Mouse (Mus musculus) heart, postnatal 14 days (tissue): ENCODE data around the gene Ngb. TPM values are rescaled to one million over a fixed set of nuclear protein-coding genes. Genes with fewer than 3 reads are reported as not detected.

Experiments used
- DNase-seq, 2 experiments: peaks; one replicate each; pipeline ENCODE4 v3.0.0; 2021 to 2022
- intact Hi-C: fragments of 180-260 bp; cut with DNase I; formaldehyde crosslinking; loops from one replicate; pipeline ENCODE4 v1.15.1; 2025
- total RNA-seq, 2 experiments: library from RNA; stranded (reverse); gene quantifications; 2 replicates each; pipeline ENCODE4 v1.2.3; 2021

Ngb gene
- total RNA-seq, 2 experiments from 2014 or later = not detected

GRCm38 (mm10) chr12:87100331-87100730 lies 2.0 kb downstream of the Ngb start:
- intact Hi-C loops = no loop called here
- DNase-seq = no peak

GRCm38 (mm10) chr12:87093671-87094070 lies 8.7 kb downstream of the Ngb start:
- DNase-seq = no peak
- intact Hi-C loops = no loop called here

GRCm38 (mm10) chr12:87093249-87093648 lies 9.1 kb downstream of the Ngb start:
- intact Hi-C loops = no loop called here

GRCm38 (mm10) chr12:87091916-87092315 lies 10.4 kb downstream of the Ngb start:
- DNase-seq = no peak
- intact Hi-C loops = no loop called here

More at GRCm38 (mm10) chr12:87093249-87093648, 9.1 kb downstream of the Ngb start:
- peak in 1 of 2 experiments; percentile 9 for DNase-seq

GRCm38 (mm10) chr12:87089701-87090100 lies 12.6 kb downstream of the Ngb start:
- intact Hi-C loops = no loop called here

GRCm38 (mm10) chr12:87089255-87089654 lies 13.1 kb downstream of the Ngb start:
- intact Hi-C loops = no loop called here
- DNase-seq = no peak

More at GRCm38 (mm10) chr12:87089701-87090100, 12.6 kb downstream of the Ngb start:
- no peak for DNase-seq

- intact Hi-C loops = no loop called here
Measured at GRCm38 (mm10) chr12:87088331-87088730, 14.0 kb downstream of the Ngb start.

GRCm38 (mm10) chr12:87087236-87087635 lies 15.1 kb downstream of the Ngb start:
- no peak for DNase-seq
- intact Hi-C loops = no loop called here

More at GRCm38 (mm10) chr12:87088331-87088730, 14.0 kb downstream of the Ngb start:
- DNase-seq = no peak

GRCm38 (mm10) chr12:87082797-87083196 lies 19.5 kb downstream of the Ngb start:
- DNase-seq = no peak
- intact Hi-C loops = no loop called here

- DNase-seq = no peak
- intact Hi-C loops = no loop called here
Measured at GRCm38 (mm10) chr12:87076610-87077009, 25.7 kb downstream of the Ngb start.

- DNase-seq = no peak
- intact Hi-C loops = no loop called here
Measured at GRCm38 (mm10) chr12:87070520-87070919, 31.8 kb downstream of the Ngb start.

GRCm38 (mm10) chr12:87066429-87066828 lies 35.9 kb downstream of the Ngb start:
- peak in 1 of 2 experiments; percentile 20 for DNase-seq
- intact Hi-C loops = no loop called here

GRCm38 (mm10) chr12:87065446-87065845 lies 36.9 kb downstream of the Ngb start:
- DNase-seq = no peak
- intact Hi-C loops = no loop called here

- DNase-seq = no peak
- intact Hi-C loops = loop anchor here (10.0 kb wide), 1 partner anchor 132 kb away; no protein-coding TSS in a partner anchor
Measured at GRCm38 (mm10) chr12:87057066-87057465, 45.3 kb downstream of the Ngb start.

GRCm38 (mm10) chr12:87054873-87055272 lies 47.5 kb downstream of the Ngb start:
- intact Hi-C loops = loop anchor here (5.0 to 10.0 kb wide), 2 partner anchors 73 to 130 kb away; no protein-coding TSS in a partner anchor
- no peak for DNase-seq

- intact Hi-C loops = loop anchor here (1.0 to 10.0 kb wide), 4 partner anchors 50 to 284 kb away; no protein-coding TSS in a partner anchor
- peak; percentile 85 to 93 for DNase-seq
Measured at GRCm38 (mm10) chr12:87052661-87053321, 49.5 kb downstream of the Ngb start.

- intact Hi-C loops = no loop called here
- DNase-seq = no peak
Measured at GRCm38 (mm10) chr12:87047536-87047935, 54.8 kb downstream of the Ngb start.

Other genes with a start within 250 kb of the Ngb start
- 10 to 100 TPM; 44.7 to 51.8 TPM for gene Irf2bpl, start 217.7 kb downstream of the Ngb start, total RNA-seq
- 10 to 100 TPM; 44.2 to 45.6 TPM for gene Cipc, start 155.5 kb downstream of the Ngb start, total RNA-seq
- gene Zdhhc22, start 112.1 kb downstream of the Ngb start, total RNA-seq = not detected
- under 1 TPM in 1 of 2 experiments, not detected in 1; 0.07 TPM for gene Tmem63c, start 81.2 kb downstream of the Ngb start, total RNA-seq
- 10 to 100 TPM; 48.1 to 53.0 TPM for gene Gstz1, start 44.6 kb upstream of the Ngb start, total RNA-seq
- 10 to 100 TPM; 11.5 to 11.9 TPM for gene Pomt2, start 45.4 kb upstream of the Ngb start, total RNA-seq
- gene Samd15, start 97.2 kb upstream of the Ngb start, total RNA-seq = under 1 TPM; 0.32 to 0.57 TPM
- gene Tmed8, start 97.9 kb upstream of the Ngb start, total RNA-seq = 1 to 10 TPM; 5.4 to 6.0 TPM
- under 1 TPM; 0.33 to 0.66 TPM for gene Noxred1, start 136.2 kb upstream of the Ngb start, total RNA-seq
- gene Vipas39, start 163.7 kb upstream of the Ngb start, total RNA-seq = 10 to 100 TPM; 28.9 to 29.8 TPM
- gene Ahsa1, start 163.9 kb upstream of the Ngb start, total RNA-seq = 100 to 1,000 TPM; 103 to 107 TPM
- under 1 TPM in 1 of 2 experiments, not detected in 1; 0.15 TPM for gene Ism2, start 197.2 kb upstream of the Ngb start, total RNA-seq